Mouse (Mus musculus): Measurements from ENCODE around the gene Foxl2. TPM values are rescaled to one million over a fixed set of nuclear protein-coding genes. Genes with fewer than 3 reads are reported as not detected.

Gene Foxl2
- not detected for total RNA-seq (2023)

DNA sequence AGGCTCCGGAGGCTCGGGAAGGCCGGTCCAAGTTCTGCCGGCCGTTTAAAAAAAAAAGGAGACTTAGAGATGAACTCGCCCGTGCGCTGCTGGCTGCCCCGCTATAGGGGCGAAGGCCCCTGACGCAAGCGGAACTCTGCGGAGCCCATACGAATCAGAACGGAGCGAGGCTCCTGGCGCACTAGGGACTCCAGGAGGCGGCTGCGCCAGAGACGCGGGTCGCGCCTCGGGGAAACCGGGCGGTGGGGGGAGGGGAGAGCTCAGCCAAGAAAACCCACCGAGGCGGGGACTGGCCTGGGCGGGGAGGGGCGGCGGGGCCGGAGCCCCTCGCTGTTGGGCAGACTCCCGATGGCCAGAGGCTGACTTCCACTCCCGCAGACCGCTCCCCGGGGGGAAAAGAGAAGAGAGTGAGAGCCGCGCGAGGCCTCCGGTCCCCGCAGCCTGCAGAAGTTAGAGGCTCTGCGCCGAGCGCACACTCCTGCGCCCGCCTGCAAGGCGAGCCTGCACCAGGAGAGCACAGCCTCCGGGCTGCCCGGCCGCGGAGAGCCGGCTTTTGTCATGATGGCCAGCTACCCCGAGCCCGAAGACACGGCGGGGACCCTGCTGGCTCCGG is at the start of gene Foxl2:
Foxl2 (plus strand) TSS at position 186 of the 613 bp plus-strand sequence.

DNA sequence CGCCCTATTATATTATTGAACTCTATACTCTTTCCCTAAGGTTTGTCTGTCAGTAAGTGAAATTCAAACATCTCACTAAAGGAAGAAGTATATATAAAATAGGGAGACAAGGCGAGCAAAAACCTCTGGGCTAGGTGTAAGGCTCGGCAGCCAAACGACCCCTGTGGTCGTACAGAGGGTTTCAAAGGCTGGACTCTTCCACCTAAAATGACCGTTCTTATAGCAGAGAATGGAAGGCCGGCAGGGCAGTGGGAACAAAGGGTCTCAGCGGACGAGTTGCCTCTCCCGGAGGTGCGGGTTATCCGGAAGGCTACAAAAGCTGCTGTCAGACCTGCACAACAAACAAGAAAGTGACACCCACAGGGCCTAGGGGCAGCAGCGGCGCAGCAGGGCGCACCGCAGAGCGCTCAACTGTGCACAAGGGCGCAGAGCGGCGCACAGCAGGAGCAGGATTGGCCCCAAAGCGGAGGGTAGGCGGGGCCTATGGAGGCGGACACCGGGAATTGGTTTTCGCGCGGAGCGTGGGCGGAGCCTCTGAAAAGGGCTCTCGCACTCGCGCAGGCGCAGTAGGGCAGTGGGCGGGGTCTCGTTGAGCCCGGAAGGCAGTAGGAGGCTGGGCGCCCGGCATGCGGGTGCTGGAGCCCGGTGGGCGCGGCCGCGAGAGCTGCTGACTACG is 30.9 kb downstream of the Foxl2 start, which contains the start of gene Faim:
Faim (plus strand) TSS at position 574 of the 676 bp plus-strand sequence.

Other genes starting within 250 kb of the Foxl2 start
- gene Prr23a1, start 112.8 kb upstream of the Foxl2 start, total RNA-seq (2023), result not detected
- gene Prr23a2, start 98.8 kb upstream of the Foxl2 start, total RNA-seq (2023), result not detected
- not detected for gene Prr23a3, start 90.5 kb upstream of the Foxl2 start, total RNA-seq (2023)
- not detected for gene 7420426K07Rik, start 52.2 kb upstream of the Foxl2 start, total RNA-seq (2023)
- gene Faim, start 31.1 kb downstream of the Foxl2 start, total RNA-seq (2023), result 10 to 100 TPM; 11.3 to 18.7 TPM
- gene Gm1123, start 80.4 kb downstream of the Foxl2 start, total RNA-seq (2023), result under 1 TPM in 1 of 2 experiments, not detected in 1; 0.22 TPM
- gene Pik3cb, start 185.3 kb downstream of the Foxl2 start, total RNA-seq (2023), result 10 to 100 TPM; 38.5 to 45.7 TPM